Mouse (Mus musculus): ENCODE results near the gene Fgfr3. TPM values are rescaled to one million over a fixed set of nuclear protein-coding genes. Genes with fewer than 3 reads are reported as not detected.

Fgfr3 gene
- polyA plus RNA-seq, 1 experiment from 2014 or later = 50.9 TPM

DNA sequence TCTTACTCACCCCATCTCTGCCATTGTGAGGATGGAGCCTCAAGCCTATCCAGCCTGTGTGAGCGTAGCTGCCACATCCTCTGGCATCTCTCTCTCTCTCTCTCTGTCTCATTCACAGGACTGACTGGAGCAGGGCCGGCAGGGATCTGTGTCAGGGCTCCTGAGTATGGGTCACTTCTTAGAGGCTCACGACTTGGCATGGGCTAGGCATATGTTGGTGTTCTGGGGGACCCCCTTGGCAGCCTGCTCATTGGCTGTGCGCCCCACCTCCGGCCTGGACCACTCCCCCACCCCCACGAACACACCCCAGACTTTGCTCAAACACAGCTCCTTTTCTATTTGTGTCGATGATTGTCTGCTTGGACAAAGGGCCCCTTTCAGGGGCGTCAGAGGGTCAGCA is 17.5 kb upstream of the Fgfr3 start:
- Histone ChIP-seq H3K9ac (ENCODE audit: low read depth, low read length) (no peak overlapping the region), H3K36me3 (ENCODE audit: control insufficient read depth, insufficient read depth, low read length) (no peaks in the 10 kb centered on the region), H3K27me3 (ENCODE audit: control insufficient read depth, insufficient read depth, low read length) (0 out of 2 replicates have a peak, but pooled peaks cover 3% of the 10 kb centered on the region), H3K4me1 (replicated peaks; ENCODE audit: control insufficient read depth, insufficient read depth, low read length) (peaks cover 26% of the 10 kb centered on the region), H3K9me3 (ENCODE audit: control insufficient read depth, low read length) (no peaks in the 10 kb centered on the region), H3K27ac (ENCODE audit: low read depth, low read length) (peak overlapping the region; percentile 84), H3K4me2 (replicated peaks; ENCODE audit: low read depth, low read length) (no peak overlapping the region; the same call in 1 of the 2 replicates), H3K4me3 (ENCODE audit: low read depth, low read length) (no peak overlapping the region)
- peak; percentile 15; the same call in 1 of the 2 replicates for ATAC-seq (ENCODE audit: low FRiP score)
- 31% methylated on average over 8 of the region's 8 CpGs for WGBS
- no peak for DNase-seq (ENCODE audit: low spot score)

DNA sequence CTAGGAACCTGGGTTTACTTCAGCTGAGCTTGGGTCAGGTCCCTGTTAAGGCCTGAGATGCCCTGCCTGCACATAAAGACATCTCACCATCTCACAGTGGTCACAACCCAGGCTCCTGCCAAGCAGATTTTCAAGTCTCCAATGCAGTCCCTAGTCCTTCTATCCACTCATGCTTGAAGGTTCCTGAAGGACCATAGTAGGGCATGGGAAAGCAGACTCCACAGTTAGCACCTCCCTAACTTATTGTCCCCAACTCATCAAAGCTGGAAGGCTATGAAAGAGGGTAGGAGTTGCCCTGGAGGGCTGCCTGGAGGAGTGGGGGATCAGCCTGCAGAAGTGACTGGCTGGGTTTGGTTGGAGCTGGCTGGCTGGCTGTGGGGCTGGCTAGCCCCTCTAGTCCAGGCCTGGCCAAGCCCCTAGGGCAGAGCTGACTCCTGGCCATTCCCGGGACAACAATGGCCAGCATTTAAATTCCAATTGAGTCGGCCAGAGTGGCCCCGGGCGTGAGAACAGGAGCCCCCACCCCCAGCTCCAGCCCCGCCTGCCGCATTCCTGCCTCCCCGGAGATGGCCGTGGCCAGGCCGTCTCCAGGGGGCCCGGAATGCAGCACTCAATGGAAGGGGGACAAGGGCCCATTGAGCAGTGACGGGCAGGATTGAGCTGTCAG is 16.4 kb upstream of the Fgfr3 start:
- H3K4me2 ChIP-seq (replicated peaks; ENCODE audit: low read depth, low read length) = peak overlapping the region; percentile 11
- H3K4me3 ChIP-seq (ENCODE audit: low read depth, low read length) = no peak overlapping the region
- peaks cover 21% of the 10 kb centered on the region for H3K4me1 ChIP-seq (replicated peaks; ENCODE audit: control insufficient read depth, insufficient read depth, low read length)
- no peak overlapping the region for H3K9ac ChIP-seq (ENCODE audit: low read depth, low read length)
- DNase-seq (ENCODE audit: low spot score) = peak; percentile 79
- no peaks in the 10 kb centered on the region for H3K36me3 ChIP-seq (ENCODE audit: control insufficient read depth, insufficient read depth, low read length)
- peak; percentile 87 for ATAC-seq (ENCODE audit: low FRiP score)
- 0 out of 2 replicates have a peak, but pooled peaks cover 3% of the 10 kb centered on the region for H3K27me3 ChIP-seq (ENCODE audit: control insufficient read depth, insufficient read depth, low read length)
- no peaks in the 10 kb centered on the region for H3K9me3 ChIP-seq (ENCODE audit: control insufficient read depth, low read length)
- WGBS = 2% methylated on average over 11 of the region's 11 CpGs
- H3K27ac ChIP-seq (ENCODE audit: low read depth, low read length) = peak overlapping the region; percentile 84

DNA sequence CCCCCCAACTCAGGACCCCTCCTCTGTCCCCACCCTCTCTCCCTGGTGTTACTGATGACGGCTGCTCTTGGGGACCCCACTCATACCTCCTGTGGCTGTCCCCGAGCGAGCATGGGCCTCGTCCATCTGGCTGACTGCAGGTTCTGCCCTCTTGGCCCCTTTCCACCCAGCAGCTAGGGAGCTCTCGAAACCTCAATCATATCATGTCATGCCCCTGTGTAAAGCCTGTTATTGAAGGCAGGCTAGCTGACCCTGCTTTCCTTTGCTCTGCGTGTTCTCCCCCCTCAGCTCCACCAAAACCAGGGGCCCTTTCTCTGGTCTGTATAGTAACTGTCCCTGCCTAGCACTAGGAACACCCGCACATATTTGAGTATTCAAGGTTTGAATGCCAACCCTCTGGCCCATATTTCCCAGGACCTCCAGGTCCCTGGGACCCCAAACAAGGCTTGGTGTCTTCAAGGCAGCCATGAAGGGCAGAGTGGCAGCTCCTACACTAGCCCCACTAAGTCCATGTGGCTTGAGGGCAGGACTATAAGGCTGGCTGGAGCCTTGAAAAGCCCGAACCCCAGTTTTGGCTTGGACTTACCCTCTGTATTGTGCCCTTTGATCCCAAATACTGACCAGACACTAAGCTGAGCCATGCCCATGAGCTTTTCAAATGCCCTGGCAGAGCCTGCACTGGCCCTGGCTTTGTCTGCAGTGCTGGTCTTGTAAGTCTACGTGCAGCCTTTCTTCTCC is 15.7 kb upstream of the Fgfr3 start:
- Histone ChIP-seq H3K4me1 (replicated peaks; ENCODE audit: control insufficient read depth, insufficient read depth, low read length) (peaks cover 20% of the 10 kb centered on the region), H3K9ac (ENCODE audit: low read depth, low read length) (no peak overlapping the region), H3K36me3 (ENCODE audit: control insufficient read depth, insufficient read depth, low read length) (no peaks in the 10 kb centered on the region), H3K27ac (ENCODE audit: low read depth, low read length) (peak overlapping the region; percentile 84), H3K4me2 (replicated peaks; ENCODE audit: low read depth, low read length) (peak overlapping the region; percentile 11), H3K9me3 (ENCODE audit: control insufficient read depth, low read length) (no peaks in the 10 kb centered on the region), H3K4me3 (ENCODE audit: low read depth, low read length) (no peak overlapping the region), H3K27me3 (ENCODE audit: control insufficient read depth, insufficient read depth, low read length) (0 out of 2 replicates have a peak, but pooled peaks cover 3% of the 10 kb centered on the region)
- DNase-seq (ENCODE audit: low spot score) (no peak), ATAC-seq (ENCODE audit: low FRiP score) (no peak)
- 11% methylated on average over 9 of the region's 9 CpGs for WGBS

DNA sequence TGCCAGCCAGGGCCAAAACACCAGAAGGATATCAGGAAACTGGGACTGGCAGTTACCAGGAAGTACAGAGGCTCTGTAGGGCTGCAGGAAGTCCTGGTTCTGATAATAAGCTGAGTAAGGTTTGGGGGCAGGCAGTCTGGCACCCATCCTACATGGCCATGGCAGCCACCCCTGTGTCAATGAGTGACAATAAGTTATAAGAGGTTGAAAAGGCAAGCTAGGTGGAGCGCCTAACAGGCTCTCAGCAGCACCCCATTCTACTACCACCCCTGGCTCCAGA is 15.2 kb upstream of the Fgfr3 start:
- H3K27ac ChIP-seq (ENCODE audit: low read depth, low read length) = peak overlapping the region; percentile 84
- 89% methylated on average over 1 of the region's 1 CpGs for WGBS
- H3K4me3 ChIP-seq (ENCODE audit: low read depth, low read length) = no peak overlapping the region
- no peaks in the 10 kb centered on the region for H3K36me3 ChIP-seq (ENCODE audit: control insufficient read depth, insufficient read depth, low read length)
- peaks cover 20% of the 10 kb centered on the region for H3K4me1 ChIP-seq (replicated peaks; ENCODE audit: control insufficient read depth, insufficient read depth, low read length)
- no peaks in the 10 kb centered on the region for H3K9me3 ChIP-seq (ENCODE audit: control insufficient read depth, low read length)
- H3K9ac ChIP-seq (ENCODE audit: low read depth, low read length) = no peak overlapping the region
- ATAC-seq (ENCODE audit: low FRiP score) (no peak), DNase-seq (ENCODE audit: low spot score) (no peak)
- H3K4me2 ChIP-seq (replicated peaks; ENCODE audit: low read depth, low read length) = no peak overlapping the region
- 0 out of 2 replicates have a peak, but pooled peaks cover 3% of the 10 kb centered on the region for H3K27me3 ChIP-seq (ENCODE audit: control insufficient read depth, insufficient read depth, low read length)

DNA sequence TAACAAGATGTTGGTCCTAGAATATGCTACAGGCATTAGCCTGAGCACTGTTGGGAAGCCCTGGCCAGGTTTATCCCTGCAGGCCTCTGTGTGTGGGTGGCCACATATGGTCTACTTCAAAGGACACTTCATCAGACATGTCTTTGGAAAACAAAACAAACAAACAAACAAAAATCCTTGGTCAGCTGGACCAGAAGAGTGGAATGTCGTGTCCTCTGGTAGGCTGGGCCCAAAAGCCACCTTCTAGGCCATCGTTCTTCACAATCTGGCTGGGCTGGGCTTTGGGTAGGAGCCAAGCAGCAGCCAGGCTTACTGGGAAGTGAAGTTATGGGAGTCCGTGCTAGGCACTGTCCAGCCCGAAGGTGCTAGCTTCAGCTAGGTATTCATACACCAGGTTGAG is 14.3 kb upstream of the Fgfr3 start:
- WGBS = 64% methylated on average over 4 of the region's 4 CpGs
- ATAC-seq (ENCODE audit: low FRiP score) (no peak), DNase-seq (ENCODE audit: low spot score) (no peak)
- Histone ChIP-seq H3K27me3 (ENCODE audit: control insufficient read depth, insufficient read depth, low read length) (no peaks in the 10 kb centered on the region), H3K27ac (ENCODE audit: low read depth, low read length) (0 out of 2 replicates have a peak overlapping the region, but pooled peaks have one; percentile 9), H3K4me1 (replicated peaks; ENCODE audit: control insufficient read depth, insufficient read depth, low read length) (peaks cover 20% of the 10 kb centered on the region), H3K4me3 (ENCODE audit: low read depth, low read length) (no peak overlapping the region), H3K9me3 (ENCODE audit: control insufficient read depth, low read length) (no peaks in the 10 kb centered on the region), H3K36me3 (ENCODE audit: control insufficient read depth, insufficient read depth, low read length) (no peaks in the 10 kb centered on the region), H3K4me2 (replicated peaks; ENCODE audit: low read depth, low read length) (no peak overlapping the region), H3K9ac (ENCODE audit: low read depth, low read length) (no peak overlapping the region)

DNA sequence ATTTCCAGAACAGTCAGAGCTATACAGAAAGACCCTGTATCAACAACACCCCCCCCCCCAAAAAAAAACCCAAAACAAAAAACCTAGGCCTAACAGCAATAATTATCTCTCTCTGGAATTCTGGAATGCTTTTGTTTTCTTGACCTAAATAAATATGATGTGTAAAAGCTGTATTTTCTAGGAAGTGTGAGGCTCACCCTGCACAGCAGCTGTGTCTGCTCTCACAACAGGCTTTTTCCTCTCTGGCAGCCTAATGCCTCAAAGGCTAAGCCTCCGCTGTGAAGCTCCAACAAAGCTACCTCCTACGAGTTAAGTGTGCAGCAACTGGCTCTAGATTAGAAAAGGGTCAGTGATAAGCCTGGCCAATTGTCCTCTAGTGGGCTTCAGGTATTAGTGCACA is 12.4 kb upstream of the Fgfr3 start:
- H3K27ac ChIP-seq (ENCODE audit: low read depth, low read length) = no peak overlapping the region
- no peak overlapping the region for H3K4me3 ChIP-seq (ENCODE audit: low read depth, low read length)
- H3K9me3 ChIP-seq (ENCODE audit: control insufficient read depth, low read length) = no peaks in the 10 kb centered on the region
- H3K4me1 ChIP-seq (replicated peaks; ENCODE audit: control insufficient read depth, insufficient read depth, low read length) = peaks cover 17% of the 10 kb centered on the region
- WGBS = 51% methylated on average over 2 of the region's 2 CpGs
- no peak for ATAC-seq (ENCODE audit: low FRiP score)
- DNase-seq (ENCODE audit: low spot score) = no peak
- no peak overlapping the region for H3K9ac ChIP-seq (ENCODE audit: low read depth, low read length)
- H3K36me3 ChIP-seq (ENCODE audit: control insufficient read depth, insufficient read depth, low read length) = no peaks in the 10 kb centered on the region
- H3K27me3 ChIP-seq (ENCODE audit: control insufficient read depth, insufficient read depth, low read length) = 0 out of 2 replicates have a peak, but pooled peaks cover 2% of the 10 kb centered on the region
- H3K4me2 ChIP-seq (replicated peaks; ENCODE audit: low read depth, low read length) = no peak overlapping the region

DNA sequence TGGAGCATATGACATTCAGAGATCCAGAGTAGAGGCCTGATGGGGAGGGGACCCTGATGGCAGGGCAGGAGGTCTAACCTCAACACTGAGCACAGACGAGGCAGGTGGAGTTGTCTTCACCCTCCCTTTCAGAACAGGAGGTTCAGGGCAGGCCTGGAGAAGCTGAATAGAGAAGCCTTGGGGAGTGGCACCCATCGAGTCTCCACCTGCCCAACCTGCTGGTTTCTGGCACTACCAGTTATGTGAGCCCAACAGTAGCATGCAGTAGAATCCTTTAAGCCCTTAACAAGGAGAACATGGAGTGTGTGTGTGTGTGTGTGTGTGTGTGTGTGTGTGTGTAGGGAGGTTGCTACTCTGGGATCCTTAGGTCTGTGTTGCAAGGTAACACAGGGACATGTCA is 8.9 kb upstream of the Fgfr3 start:
- Histone ChIP-seq H3K27me3 (ENCODE audit: control insufficient read depth, insufficient read depth, low read length) (peaks cover 4% of the 10 kb centered on the region; the same call in 1 of the 2 replicates), H3K36me3 (ENCODE audit: control insufficient read depth, insufficient read depth, low read length) (no peaks in the 10 kb centered on the region), H3K9me3 (ENCODE audit: control insufficient read depth, low read length) (no peaks in the 10 kb centered on the region), H3K4me3 (ENCODE audit: low read depth, low read length) (no peak overlapping the region), H3K4me1 (replicated peaks; ENCODE audit: control insufficient read depth, insufficient read depth, low read length) (peaks cover 4% of the 10 kb centered on the region; the same call in 1 of the 2 replicates), H3K27ac (ENCODE audit: low read depth, low read length) (no peak overlapping the region), H3K9ac (ENCODE audit: low read depth, low read length) (no peak overlapping the region), H3K4me2 (replicated peaks; ENCODE audit: low read depth, low read length) (no peak overlapping the region)
- DNase-seq (ENCODE audit: low spot score) (no peak), ATAC-seq (ENCODE audit: low FRiP score) (no peak)
- 79% methylated on average over 2 of the region's 2 CpGs for WGBS

DNA sequence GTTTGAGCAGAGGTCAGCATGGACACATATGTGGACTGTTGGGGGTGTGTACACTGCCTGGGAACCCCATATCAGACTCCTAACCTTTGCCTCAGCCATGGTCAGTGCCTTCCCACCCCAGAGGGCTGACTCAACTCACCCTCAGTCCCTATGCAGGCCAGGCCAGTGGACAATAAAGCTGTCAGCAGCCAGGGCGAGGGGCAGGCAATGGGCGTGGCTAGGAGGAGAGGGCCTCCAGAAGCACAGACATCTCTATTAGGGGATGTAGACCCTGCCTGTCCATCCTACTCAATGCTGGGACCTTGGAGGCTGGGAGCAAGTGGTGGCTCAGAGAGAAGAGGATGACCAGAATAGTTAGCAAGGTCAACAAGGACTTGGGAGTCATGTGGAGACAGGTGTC is 6.3 kb upstream of the Fgfr3 start:
- Histone ChIP-seq H3K27ac (ENCODE audit: low read depth, low read length) (no peak overlapping the region), H3K27me3 (ENCODE audit: control insufficient read depth, insufficient read depth, low read length) (peaks cover 5% of the 10 kb centered on the region; the same call in 1 of the 2 replicates), H3K9me3 (ENCODE audit: control insufficient read depth, low read length) (no peaks in the 10 kb centered on the region), H3K4me2 (replicated peaks; ENCODE audit: low read depth, low read length) (no peak overlapping the region), H3K9ac (ENCODE audit: low read depth, low read length) (no peak overlapping the region), H3K36me3 (ENCODE audit: control insufficient read depth, insufficient read depth, low read length) (no peaks in the 10 kb centered on the region), H3K4me1 (replicated peaks; ENCODE audit: control insufficient read depth, insufficient read depth, low read length) (peaks cover 6% of the 10 kb centered on the region; the same call in 1 of the 2 replicates), H3K4me3 (ENCODE audit: low read depth, low read length) (no peak overlapping the region)
- ATAC-seq (ENCODE audit: low FRiP score) (no peak), DNase-seq (ENCODE audit: low spot score) (no peak)
- 39% methylated on average over 2 of the region's 2 CpGs for WGBS

DNA sequence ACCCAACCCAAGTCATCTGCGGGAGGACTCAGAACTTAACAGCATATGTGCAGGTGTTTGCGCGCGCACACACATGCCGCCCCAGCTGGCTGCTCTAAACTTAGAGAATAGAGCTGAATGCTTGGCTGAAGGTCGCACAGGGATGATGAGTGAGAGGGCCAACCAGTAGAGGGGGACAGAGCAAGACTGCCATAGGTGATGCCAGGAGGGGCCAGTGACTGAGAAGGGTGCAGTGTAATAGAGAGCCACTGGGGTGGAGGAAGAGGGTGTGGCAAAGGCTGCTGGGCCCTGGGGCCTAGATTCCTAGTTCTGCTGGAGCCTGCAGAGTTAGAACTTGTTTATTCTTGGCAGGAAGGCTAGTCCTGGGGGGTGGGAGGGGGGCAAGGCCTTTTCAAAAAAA is 5.0 kb upstream of the Fgfr3 start:
- H3K4me1 ChIP-seq (replicated peaks; ENCODE audit: control insufficient read depth, insufficient read depth, low read length) = peaks cover 17% of the 10 kb centered on the region

More for the DNA sequence above, 5.0 kb upstream of the Fgfr3 start:
- DNase-seq (ENCODE audit: low spot score) = no peak
- no peak overlapping the region for H3K9ac ChIP-seq (ENCODE audit: low read depth, low read length)
- H3K9me3 ChIP-seq (ENCODE audit: control insufficient read depth, low read length) = no peaks in the 10 kb centered on the region
- no peak overlapping the region for H3K4me3 ChIP-seq (ENCODE audit: low read depth, low read length)
- ATAC-seq (ENCODE audit: low FRiP score) = no peak
- no peak overlapping the region for H3K27ac ChIP-seq (ENCODE audit: low read depth, low read length)
- no peaks in the 10 kb centered on the region for H3K36me3 ChIP-seq (ENCODE audit: control insufficient read depth, insufficient read depth, low read length)
- no peak overlapping the region for H3K4me2 ChIP-seq (replicated peaks; ENCODE audit: low read depth, low read length)
- WGBS = 81% methylated on average over 6 of the region's 6 CpGs
- peaks cover 10% of the 10 kb centered on the region; the same call in 1 of the 2 replicates for H3K27me3 ChIP-seq (ENCODE audit: control insufficient read depth, insufficient read depth, low read length)

Data from hindbrain, embryonic 11.5 days (tissue).